Mouse (Mus musculus) A20 (cell line): Measurements from ENCODE around the gene Tmem243.

Source experiments
- DNase-seq: peaks from one replicate; pipeline ENCODE4 v3.0.0-alpha.2; 2011; ENCODE audit warnings: low read depth, low spot score

Tmem243 gene

DNA sequence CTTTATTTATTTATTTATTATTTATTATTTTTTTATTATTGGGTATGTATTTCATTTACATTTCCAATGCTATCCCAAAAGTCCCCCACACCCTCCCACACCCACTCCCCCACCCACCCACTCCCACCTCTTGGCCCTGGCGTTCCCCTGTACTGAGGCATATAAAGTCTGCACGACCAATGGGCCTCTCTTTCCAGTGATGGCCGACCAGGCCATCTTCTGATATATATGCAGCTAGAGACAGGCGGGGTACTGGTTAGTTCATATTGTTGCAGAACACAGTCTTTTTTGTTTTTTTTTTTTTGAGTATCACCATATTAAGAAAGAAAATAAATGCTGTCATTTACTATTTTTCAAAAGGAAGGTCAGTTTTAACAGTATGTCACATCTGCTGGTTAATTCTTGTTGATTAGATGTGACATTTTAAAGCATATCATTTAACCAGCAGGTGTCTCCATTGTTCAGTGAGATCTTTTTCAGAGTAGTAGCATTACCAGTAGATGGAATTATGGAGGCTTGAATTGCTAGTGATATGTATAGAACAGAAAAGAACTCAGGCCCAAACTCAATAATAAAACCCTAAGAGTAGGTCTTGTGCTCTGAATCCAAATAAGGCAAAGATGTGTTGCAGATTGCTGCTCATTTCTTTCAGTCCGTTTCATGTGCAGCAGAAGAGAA lies 69.0 kb downstream of the Tmem243 start:
- peak; percentile 48 for DNase-seq

DNA sequence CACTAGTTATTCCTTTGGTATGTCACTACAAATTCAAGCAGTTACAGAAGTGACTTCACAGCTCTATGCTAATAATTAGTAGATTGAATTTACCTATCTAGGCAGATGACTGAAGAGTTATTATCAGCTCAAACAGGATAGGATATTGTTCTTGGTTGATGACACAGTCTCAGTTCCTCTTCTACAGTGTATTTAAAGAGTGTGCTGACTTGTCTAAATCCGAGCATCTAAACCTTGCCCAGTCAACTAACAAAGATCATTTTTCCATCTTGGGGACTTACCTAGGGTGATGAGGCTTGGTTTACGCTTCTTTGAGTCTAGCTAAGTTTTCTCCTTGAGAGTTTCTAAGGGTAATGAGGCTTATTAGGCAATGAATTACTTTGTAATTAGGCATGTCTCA lies 72.8 kb downstream of the Tmem243 start:
- peak; percentile 62 for DNase-seq

DNA sequence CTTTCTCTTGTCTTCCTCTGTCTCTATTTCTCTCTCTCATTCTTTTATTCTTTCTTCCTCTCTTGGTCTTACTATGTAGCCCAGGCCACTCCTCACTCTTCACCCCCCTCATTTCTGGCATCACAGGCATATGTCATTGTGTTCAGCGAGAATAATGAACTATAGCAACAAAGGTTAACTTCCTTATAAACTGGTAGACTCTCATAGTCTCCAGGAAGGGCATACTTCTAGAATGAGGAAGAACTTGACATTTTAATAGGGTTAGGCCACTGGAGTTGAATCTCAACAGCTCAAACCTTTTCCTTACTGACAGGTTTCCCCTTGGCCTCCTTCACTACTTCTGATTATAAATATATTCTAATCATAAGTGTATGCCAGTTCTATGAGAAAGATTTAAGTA lies 86.0 kb downstream of the Tmem243 start:
- DNase-seq = no peak
